Mouse (Mus musculus) hindbrain, embryonic 13.5 days (tissue): ENCODE results near the gene Slc22a2. TPM values are rescaled to one million over a fixed set of nuclear protein-coding genes. Genes with fewer than 3 reads are reported as not detected.
A peak's percentile ranks its signal among the peaks of the same experiment; 100 is the strongest.
"Not testable (repeated sequence)": the region's sequence is repeated elsewhere in the genome, so short reads cannot be mapped to it uniquely, and the experiment has no call there.

ENCODE experiments used
- ATAC-seq: fragments of 200-750 bp; cut with Nextera tagmentation; 2 replicates; pipeline ENCODE4 v1.8.0; 2017; ENCODE audit warnings: moderate TSS enrichment; ENCODE audit not compliant: low FRiP score
- H3K27ac ChIP-seq: fragments of 300-500 bp; sonication (generic); 2 replicates; pipeline ENCODE4 v1.5.1; 2015; ENCODE audit warnings: inconsistent platforms, mild to moderate bottlenecking, moderate library complexity
- H3K27me3 ChIP-seq: fragments of 300-500 bp; sonication (generic); 2 replicates; pipeline ENCODE4 v1.6.1; 2015; ENCODE audit warnings: mild to moderate bottlenecking, inconsistent platforms
- H3K36me3 ChIP-seq: fragments of 300-500 bp; sonication (generic); 2 replicates; pipeline ENCODE4 v1.6.1; 2015; ENCODE audit warnings: mild to moderate bottlenecking, inconsistent platforms
- H3K4me1 ChIP-seq: fragments of 300-500 bp; sonication (generic); replicated peaks from 2 replicates; pipeline ENCODE4 v1.6.1; 2015; ENCODE audit warnings: inconsistent platforms
- H3K4me2 ChIP-seq: fragments of 300-500 bp; sonication (generic); 2 replicates; pipeline ENCODE4 v1.6.1; 2015; ENCODE audit warnings: inconsistent platforms, mild to moderate bottlenecking, moderate library complexity
- H3K4me3 ChIP-seq: fragments of 300-500 bp; sonication (generic); 2 replicates; pipeline ENCODE4 v1.5.1; 2015; ENCODE audit warnings: mild to moderate bottlenecking, inconsistent platforms
- H3K9ac ChIP-seq: fragments of 300-500 bp; sonication (generic); 2 replicates; pipeline ENCODE4 v1.6.1; 2015; ENCODE audit warnings: mild to moderate bottlenecking, inconsistent platforms
- H3K9me3 ChIP-seq: fragments of 300-500 bp; sonication (generic); 2 replicates; pipeline ENCODE4 v1.6.1; 2016; ENCODE audit warnings: inconsistent platforms
- WGBS: fragments of 180-500 bp; shearing (Covaris S2); methylation state at CpG from one replicate; pipeline ENCODE4 v1.1.7; 2015; 5-methylcytosine and 5-hydroxymethylcytosine counted together
- polyA plus RNA-seq: library from polyadenylated mRNA; unstranded; fragments of >200 nt; fragmentation: Nextera tagmentation; extraction: Ambion mirVana; gene quantifications from 2 replicates; pipeline ENCODE4 v1.2.1, GENCODE M21; 2015

The Slc22a2 gene
- 0.53 and 0.76 TPM in 2 replicates for polyA plus RNA-seq

- no peak within 1 kb of the TSS for H3K4me3 ChIP-seq
- H3K27ac ChIP-seq = no peak within 1 kb of the TSS
- H3K27me3 ChIP-seq = no peaks in the 10 kb centered on the region
- H3K9ac ChIP-seq = no peak within 1 kb of the TSS
- H3K4me2 ChIP-seq = no peak within 1 kb of the TSS
- peaks cover 4% of the 10 kb centered on the region; the same call in 1 of the 2 replicates for H3K4me1 ChIP-seq
- WGBS = 82% methylated on average over 10 of the region's 10 CpGs
- ATAC-seq = no peak
- no peaks in the 10 kb centered on the region for H3K36me3 ChIP-seq
- H3K9me3 ChIP-seq = no peaks in the 10 kb centered on the region
Measured at GRCm38 (mm10) chr17:12583991-12584390, at the start of gene Slc22a2. Gene Slc22a2 (plus strand): TSS chr17:12584132.

- ATAC-seq = no peak
- 61% methylated on average over 13 of the region's 13 CpGs for WGBS
Measured at GRCm38 (mm10) chr17:12534353-12535145, 49.4 kb upstream of the Slc22a2 start.

GRCm38 (mm10) chr17:12562215-12562614, 21.7 kb upstream of the Slc22a2 start:
- Histone ChIP-seq H3K36me3 (no peaks in the 10 kb centered on the region), H3K9ac (no peak overlapping the region), H3K4me1 (no peaks in the 10 kb centered on the region), H3K4me3 (no peak overlapping the region), H3K27me3 (no peaks in the 10 kb centered on the region), H3K27ac (no peak overlapping the region), H3K9me3 (peaks cover 7% of the 10 kb centered on the region; the same call in 1 of the 2 replicates), H3K4me2 (no peak overlapping the region)
- no peak for ATAC-seq
- 89% methylated on average over 4 of the region's 4 CpGs for WGBS

More at GRCm38 (mm10) chr17:12534353-12535145, 49.4 kb upstream of the Slc22a2 start:
- Histone ChIP-seq H3K9ac (no peak overlapping the region), H3K4me2 (no peak overlapping the region), H3K27ac (no peak overlapping the region), H3K36me3 (no peaks in the 10 kb centered on the region), H3K9me3 (no peaks in the 10 kb centered on the region), H3K4me1 (no peaks in the 10 kb centered on the region), H3K27me3 (no peaks in the 10 kb centered on the region), H3K4me3 (no peak overlapping the region)

- not testable (repeated sequence) for H3K27ac ChIP-seq, H3K36me3 ChIP-seq, H3K4me3 ChIP-seq, H3K9ac ChIP-seq, H3K4me2 ChIP-seq, H3K4me1 ChIP-seq, H3K27me3 ChIP-seq, ATAC-seq, H3K9me3 ChIP-seq
- 87% methylated on average over 6 of the region's 6 CpGs for WGBS
Measured at GRCm38 (mm10) chr17:12564481-12565000, 19.4 kb upstream of the Slc22a2 start.

- Histone ChIP-seq H3K9ac (no peak overlapping the region), H3K27ac (no peak overlapping the region), H3K4me1 (no peaks in the 10 kb centered on the region), H3K4me2 (no peak overlapping the region), H3K9me3 (no peaks in the 10 kb centered on the region), H3K4me3 (no peak overlapping the region), H3K27me3 (no peaks in the 10 kb centered on the region), H3K36me3 (no peaks in the 10 kb centered on the region)
- ATAC-seq = no peak
- WGBS = 94% methylated on average over 6 of the region's 6 CpGs
Measured at GRCm38 (mm10) chr17:12565443-12565842, 18.5 kb upstream of the Slc22a2 start.

GRCm38 (mm10) chr17:12571316-12571715, 12.6 kb upstream of the Slc22a2 start:
- Histone ChIP-seq H3K4me3 (no peak overlapping the region), H3K27me3 (no peaks in the 10 kb centered on the region)
- WGBS = 88% methylated on average over 6 of the region's 6 CpGs

GRCm38 (mm10) chr17:12571924-12572463, 11.9 kb upstream of the Slc22a2 start:
- 86% methylated on average over 9 of the region's 9 CpGs for WGBS
- no peaks in the 10 kb centered on the region for H3K36me3 ChIP-seq
- no peak overlapping the region for H3K4me3 ChIP-seq
- ATAC-seq = no peak
- H3K9me3 ChIP-seq = no peaks in the 10 kb centered on the region
- no peak overlapping the region for H3K4me2 ChIP-seq
- no peaks in the 10 kb centered on the region for H3K27me3 ChIP-seq
- no peak overlapping the region for H3K27ac ChIP-seq
- H3K9ac ChIP-seq = no peak overlapping the region
- H3K4me1 ChIP-seq = no peaks in the 10 kb centered on the region

More at GRCm38 (mm10) chr17:12571316-12571715, 12.6 kb upstream of the Slc22a2 start:
- no peak overlapping the region for H3K27ac ChIP-seq
- H3K36me3 ChIP-seq = no peaks in the 10 kb centered on the region
- no peak overlapping the region for H3K9ac ChIP-seq
- no peaks in the 10 kb centered on the region for H3K9me3 ChIP-seq
- no peak overlapping the region for H3K4me2 ChIP-seq
- H3K4me1 ChIP-seq = no peaks in the 10 kb centered on the region
- no peak for ATAC-seq

GRCm38 (mm10) chr17:12575391-12575790, 8.5 kb upstream of the Slc22a2 start:
- H3K36me3 ChIP-seq = no peaks in the 10 kb centered on the region
- ATAC-seq = no peak
- 82% methylated on average over 6 of the region's 6 CpGs for WGBS
- H3K4me1 ChIP-seq = no peaks in the 10 kb centered on the region
- no peak overlapping the region for H3K27ac ChIP-seq
- no peak overlapping the region for H3K4me3 ChIP-seq
- no peaks in the 10 kb centered on the region for H3K27me3 ChIP-seq
- no peaks in the 10 kb centered on the region for H3K9me3 ChIP-seq
- no peak overlapping the region for H3K9ac ChIP-seq
- H3K4me2 ChIP-seq = no peak overlapping the region

GRCm38 (mm10) chr17:12577096-12577495, 6.8 kb upstream of the Slc22a2 start:
- Histone ChIP-seq H3K27me3 (no peaks in the 10 kb centered on the region), H3K36me3 (no peaks in the 10 kb centered on the region), H3K27ac (no peak overlapping the region), H3K4me3 (no peak overlapping the region), H3K9me3 (no peaks in the 10 kb centered on the region), H3K4me1 (no peaks in the 10 kb centered on the region), H3K4me2 (no peak overlapping the region), H3K9ac (no peak overlapping the region)
- 97% methylated on average over 7 of the region's 7 CpGs for WGBS
- no peak for ATAC-seq

GRCm38 (mm10) chr17:12585366-12585765, 1.4 kb downstream of the Slc22a2 start:
- Histone ChIP-seq H3K9ac (no peak overlapping the region), H3K4me2 (no peak overlapping the region), H3K27me3 (no peaks in the 10 kb centered on the region), H3K27ac (no peak overlapping the region), H3K4me1 (peaks cover 8% of the 10 kb centered on the region; the same call in 1 of the 2 replicates), H3K9me3 (no peaks in the 10 kb centered on the region), H3K36me3 (no peaks in the 10 kb centered on the region), H3K4me3 (no peak overlapping the region)
- 91% methylated on average over 2 of the region's 2 CpGs for WGBS
- ATAC-seq = no peak

- WGBS = 86% methylated on average over 11 of the region's 11 CpGs
- Histone ChIP-seq H3K9me3 (no peaks in the 10 kb centered on the region), H3K9ac (no peak overlapping the region), H3K4me3 (no peak overlapping the region), H3K27me3 (no peaks in the 10 kb centered on the region), H3K27ac (no peak overlapping the region), H3K4me1 (peaks cover 8% of the 10 kb centered on the region; the same call in 1 of the 2 replicates), H3K4me2 (no peak overlapping the region), H3K36me3 (no peaks in the 10 kb centered on the region)
- no peak for ATAC-seq
Measured at GRCm38 (mm10) chr17:12586966-12587365, 3.0 kb downstream of the Slc22a2 start.

GRCm38 (mm10) chr17:12588801-12589247, 4.9 kb downstream of the Slc22a2 start:
- Histone ChIP-seq H3K36me3 (no peaks in the 10 kb centered on the region), H3K27ac (peak overlapping the region; percentile 48), H3K9me3 (no peaks in the 10 kb centered on the region), H3K4me1 (peaks cover 8% of the 10 kb centered on the region; the same call in 1 of the 2 replicates), H3K27me3 (no peaks in the 10 kb centered on the region), H3K4me3 (no peak overlapping the region), H3K4me2 (no peak overlapping the region), H3K9ac (no peak overlapping the region)
- WGBS = 53% methylated on average over 9 of the region's 9 CpGs
- ATAC-seq = peak; percentile 69; the same call in 1 of the 2 replicates
